Mouse (Mus musculus): ENCODE data around the gene 2300002M23Rik. TPM values are rescaled to one million over a fixed set of nuclear protein-coding genes. Genes with fewer than 3 reads are reported as not detected.

The 2300002M23Rik gene
- total RNA-seq, 2 experiments from 2014 or later = not detected

- no peak for ATAC-seq (ENCODE audit: poor library complexity, severe bottlenecking)
Observed at GRCm38 (mm10) chr17:35554761-35555397, 12.4 kb upstream of the 2300002M23Rik start.

- no peak for ATAC-seq (ENCODE audit: poor library complexity, severe bottlenecking)
Observed at GRCm38 (mm10) chr17:35556186-35556765, 11.0 kb upstream of the 2300002M23Rik start.

- ATAC-seq (ENCODE audit: poor library complexity, severe bottlenecking) = 0 out of 2 replicates have a peak, but pooled peaks have one; percentile 52
Observed at GRCm38 (mm10) chr17:35556812-35557211, 10.4 kb upstream of the 2300002M23Rik start.

GRCm38 (mm10) chr17:35557351-35557750 is 9.9 kb upstream of the 2300002M23Rik start:
- no peak for ATAC-seq (ENCODE audit: poor library complexity, severe bottlenecking)

GRCm38 (mm10) chr17:35558216-35558615 is 9.0 kb upstream of the 2300002M23Rik start:
- no peak for ATAC-seq (ENCODE audit: poor library complexity, severe bottlenecking)

GRCm38 (mm10) chr17:35567767-35568166 is 517 bp downstream of the 2300002M23Rik start:
- ATAC-seq (ENCODE audit: poor library complexity, severe bottlenecking) = no peak

- ATAC-seq (ENCODE audit: poor library complexity, severe bottlenecking) = no peak
Observed at GRCm38 (mm10) chr17:35569091-35569944, 2.1 kb downstream of the 2300002M23Rik start.

GRCm38 (mm10) chr17:35570836-35571235 is 3.6 kb downstream of the 2300002M23Rik start:
- no peak for ATAC-seq (ENCODE audit: poor library complexity, severe bottlenecking)

GRCm38 (mm10) chr17:35571477-35571876 is 4.2 kb downstream of the 2300002M23Rik start:
- no peak for ATAC-seq (ENCODE audit: poor library complexity, severe bottlenecking)

GRCm38 (mm10) chr17:35578211-35578610 is 11.0 kb downstream of the 2300002M23Rik start:
- peak; percentile 99 for ATAC-seq (ENCODE audit: poor library complexity, severe bottlenecking)

- no peak for ATAC-seq (ENCODE audit: poor library complexity, severe bottlenecking)
Observed at GRCm38 (mm10) chr17:35582900-35583299, 15.7 kb downstream of the 2300002M23Rik start.

GRCm38 (mm10) chr17:35584330-35584937 is 17.2 kb downstream of the 2300002M23Rik start:
- ATAC-seq (ENCODE audit: poor library complexity, severe bottlenecking) = peak; percentile 56

- ATAC-seq (ENCODE audit: poor library complexity, severe bottlenecking) = no peak
Observed at GRCm38 (mm10) chr17:35587291-35587690, 20.0 kb downstream of the 2300002M23Rik start.

GRCm38 (mm10) chr17:35588387-35588786 is 21.1 kb downstream of the 2300002M23Rik start:
- ATAC-seq (ENCODE audit: poor library complexity, severe bottlenecking) = no peak

GRCm38 (mm10) chr17:35590410-35591218 is 23.4 kb downstream of the 2300002M23Rik start:
- ATAC-seq (ENCODE audit: poor library complexity, severe bottlenecking) = peak; percentile 76; the same call in 1 of the 2 replicates

GRCm38 (mm10) chr17:35591219-35591578 is 23.9 kb downstream of the 2300002M23Rik start:
- no peak for ATAC-seq (ENCODE audit: poor library complexity, severe bottlenecking)

- no peak for ATAC-seq (ENCODE audit: poor library complexity, severe bottlenecking)
Observed at GRCm38 (mm10) chr17:35591731-35592130, 24.5 kb downstream of the 2300002M23Rik start.

- ATAC-seq (ENCODE audit: poor library complexity, severe bottlenecking) = no peak
Observed at GRCm38 (mm10) chr17:35592131-35592530, 24.9 kb downstream of the 2300002M23Rik start.

GRCm38 (mm10) chr17:35593786-35594185 is 26.5 kb downstream of the 2300002M23Rik start:
- no peak for ATAC-seq (ENCODE audit: poor library complexity, severe bottlenecking)

GRCm38 (mm10) chr17:35594456-35594855 is 27.2 kb downstream of the 2300002M23Rik start:
- ATAC-seq (ENCODE audit: poor library complexity, severe bottlenecking) = no peak
